Mouse (Mus musculus): ENCODE data around the gene Ryr3. TPM values are rescaled to one million over a fixed set of nuclear protein-coding genes. Genes with fewer than 3 reads are reported as not detected.

The Ryr3 gene
- polyA plus RNA-seq, 1 experiment from 2014 or later = 4.3 TPM

- Histone ChIP-seq H3K9me3 (replicated peaks) (no peaks in the 10 kb centered on the region), H3K36me3 (no peaks in the 10 kb centered on the region), H3K27ac (ENCODE audit: poor library complexity, severe bottlenecking) (no peak overlapping the region), H3K4me1 (replicated peaks) (no peaks in the 10 kb centered on the region; the same call in 1 of the 2 replicates), H3K9ac (no peak overlapping the region), H3K4me2 (no peak overlapping the region), H3K27me3 (replicated peaks) (no peaks in the 10 kb centered on the region), H3K4me3 (no peak overlapping the region)
- no peak for ATAC-seq (ENCODE audit: insufficient number of reproducible peaks, low FRiP score)
- WGBS = 47% methylated on average over 4 of the region's 4 CpGs
These were observed 385.2 kb downstream of the Ryr3 start for GRCm38 (mm10) chr2:112831423-112832305.

DNA sequence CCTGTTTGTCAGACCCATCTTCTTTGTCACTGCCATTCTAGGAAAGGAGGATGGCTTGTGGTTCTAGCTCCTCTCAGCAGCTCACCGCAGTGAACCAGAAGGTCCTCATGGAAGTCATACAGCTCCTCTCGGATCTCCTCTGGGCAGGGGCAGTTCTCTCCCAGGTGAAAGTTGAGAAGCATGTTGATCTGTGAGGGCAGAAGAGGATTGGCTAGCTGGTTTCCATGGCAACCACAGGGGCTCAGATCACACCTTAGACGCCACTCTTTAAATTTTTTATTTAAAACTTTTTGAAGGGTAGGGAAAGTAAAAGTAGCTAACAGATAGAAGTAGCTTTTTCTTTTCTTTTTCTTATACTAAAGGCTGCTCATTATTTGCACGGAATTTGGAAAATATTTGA, 390.3 kb downstream of the Ryr3 start:
- 37% methylated on average over 4 of the region's 4 CpGs for WGBS
- no peak for ATAC-seq (ENCODE audit: insufficient number of reproducible peaks, low FRiP score)
- Histone ChIP-seq H3K27ac (ENCODE audit: poor library complexity, severe bottlenecking) (no peak overlapping the region), H3K4me1 (replicated peaks) (no peaks in the 10 kb centered on the region), H3K9me3 (replicated peaks) (no peaks in the 10 kb centered on the region), H3K9ac (no peak overlapping the region), H3K4me2 (no peak overlapping the region), H3K27me3 (replicated peaks) (no peaks in the 10 kb centered on the region), H3K36me3 (no peaks in the 10 kb centered on the region), H3K4me3 (no peak overlapping the region)

GRCm38 (mm10) chr2:112822721-112823120, 394.2 kb downstream of the Ryr3 start:
- no peak overlapping the region for H3K27ac ChIP-seq (ENCODE audit: poor library complexity, severe bottlenecking)
- no peaks in the 10 kb centered on the region for H3K27me3 ChIP-seq (replicated peaks)
- no peaks in the 10 kb centered on the region for H3K9me3 ChIP-seq (replicated peaks)
- H3K4me3 ChIP-seq = no peak overlapping the region
- no peak overlapping the region for H3K4me2 ChIP-seq
- WGBS = 30% methylated on average over 3 of the region's 3 CpGs
- no peak overlapping the region for H3K9ac ChIP-seq
- no peaks in the 10 kb centered on the region for H3K4me1 ChIP-seq (replicated peaks)
- H3K36me3 ChIP-seq = no peaks in the 10 kb centered on the region
- ATAC-seq (ENCODE audit: insufficient number of reproducible peaks, low FRiP score) = no peak

DNA sequence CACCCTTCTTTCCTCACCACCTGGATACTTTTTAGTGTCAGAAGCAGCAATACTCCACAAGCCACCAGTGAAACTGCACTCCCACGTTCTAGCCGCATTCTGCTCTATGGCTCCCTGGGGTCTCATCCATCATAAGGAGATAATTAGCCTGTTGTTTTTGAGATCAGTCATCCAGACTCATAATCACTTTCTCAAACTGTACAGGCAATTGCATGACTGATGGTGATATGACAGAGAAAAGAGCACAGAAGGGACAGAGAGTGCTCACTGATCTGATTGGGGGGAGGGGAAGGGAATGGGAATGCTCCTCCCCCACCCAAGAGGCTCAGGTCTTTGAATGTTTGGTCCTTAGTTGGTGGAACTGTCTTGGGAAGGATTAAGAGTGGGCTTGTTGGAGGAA, 397.8 kb downstream of the Ryr3 start:
- ATAC-seq (ENCODE audit: insufficient number of reproducible peaks, low FRiP score) = no peak
- no peak overlapping the region for H3K9ac ChIP-seq
- WGBS = 76% methylated on average over 2 of the region's 2 CpGs

GRCm38 (mm10) chr2:112816976-112817375, 399.9 kb downstream of the Ryr3 start:
- WGBS = 55% methylated on average over 3 of the region's 3 CpGs
- Histone ChIP-seq H3K27ac (ENCODE audit: poor library complexity, severe bottlenecking) (no peak overlapping the region), H3K27me3 (replicated peaks) (no peaks in the 10 kb centered on the region), H3K9ac (no peak overlapping the region), H3K4me2 (no peak overlapping the region), H3K4me1 (replicated peaks) (no peaks in the 10 kb centered on the region), H3K4me3 (no peak overlapping the region), H3K36me3 (no peaks in the 10 kb centered on the region), H3K9me3 (replicated peaks) (no peaks in the 10 kb centered on the region)
- no peak for ATAC-seq (ENCODE audit: insufficient number of reproducible peaks, low FRiP score)

More for the DNA sequence above, 397.8 kb downstream of the Ryr3 start:
- H3K9me3 ChIP-seq (replicated peaks) = no peaks in the 10 kb centered on the region
- H3K36me3 ChIP-seq = no peaks in the 10 kb centered on the region
- H3K27me3 ChIP-seq (replicated peaks) = no peaks in the 10 kb centered on the region
- no peaks in the 10 kb centered on the region for H3K4me1 ChIP-seq (replicated peaks)
- H3K27ac ChIP-seq (ENCODE audit: poor library complexity, severe bottlenecking) = no peak overlapping the region
- no peak overlapping the region for H3K4me3 ChIP-seq
- H3K4me2 ChIP-seq = no peak overlapping the region

DNA sequence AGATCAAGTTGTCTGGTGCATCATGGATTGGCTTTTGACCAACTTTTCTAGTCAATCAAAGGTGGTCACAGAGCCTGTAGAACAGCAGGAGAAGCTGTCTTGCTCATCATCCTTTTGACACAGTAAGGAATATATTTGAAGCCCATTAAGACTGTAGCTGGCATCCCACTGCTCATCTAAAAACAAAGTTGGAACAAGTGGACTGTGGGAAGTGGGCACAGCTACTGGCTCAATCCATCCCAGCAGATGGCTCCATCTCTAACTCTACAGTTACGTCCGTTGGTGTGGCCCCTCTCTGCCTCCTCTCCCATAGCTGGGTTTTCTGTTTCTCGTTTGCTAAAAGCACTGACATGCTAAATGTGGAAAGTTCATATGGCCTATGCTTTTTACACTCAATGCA, 400.9 kb downstream of the Ryr3 start:
- Histone ChIP-seq H3K27me3 (replicated peaks) (no peaks in the 10 kb centered on the region), H3K4me1 (replicated peaks) (no peaks in the 10 kb centered on the region), H3K36me3 (no peaks in the 10 kb centered on the region), H3K9me3 (replicated peaks) (no peaks in the 10 kb centered on the region), H3K4me3 (no peak overlapping the region), H3K27ac (ENCODE audit: poor library complexity, severe bottlenecking) (no peak overlapping the region), H3K9ac (no peak overlapping the region), H3K4me2 (no peak overlapping the region)
- WGBS = 68% methylated on average over 3 of the region's 3 CpGs
- ATAC-seq (ENCODE audit: insufficient number of reproducible peaks, low FRiP score) = no peak

GRCm38 (mm10) chr2:112812637-112813402, 404.1 kb downstream of the Ryr3 start:
- no peak overlapping the region for H3K4me3 ChIP-seq
- H3K27me3 ChIP-seq (replicated peaks) = no peaks in the 10 kb centered on the region
- H3K4me1 ChIP-seq (replicated peaks) = no peaks in the 10 kb centered on the region
- no peak overlapping the region for H3K4me2 ChIP-seq
- ATAC-seq (ENCODE audit: insufficient number of reproducible peaks, low FRiP score) = no peak
- WGBS = 63% methylated on average over 5 of the region's 5 CpGs
- H3K36me3 ChIP-seq = no peaks in the 10 kb centered on the region
- no peak overlapping the region for H3K27ac ChIP-seq (ENCODE audit: poor library complexity, severe bottlenecking)
- no peaks in the 10 kb centered on the region for H3K9me3 ChIP-seq (replicated peaks)
- no peak overlapping the region for H3K9ac ChIP-seq

DNA sequence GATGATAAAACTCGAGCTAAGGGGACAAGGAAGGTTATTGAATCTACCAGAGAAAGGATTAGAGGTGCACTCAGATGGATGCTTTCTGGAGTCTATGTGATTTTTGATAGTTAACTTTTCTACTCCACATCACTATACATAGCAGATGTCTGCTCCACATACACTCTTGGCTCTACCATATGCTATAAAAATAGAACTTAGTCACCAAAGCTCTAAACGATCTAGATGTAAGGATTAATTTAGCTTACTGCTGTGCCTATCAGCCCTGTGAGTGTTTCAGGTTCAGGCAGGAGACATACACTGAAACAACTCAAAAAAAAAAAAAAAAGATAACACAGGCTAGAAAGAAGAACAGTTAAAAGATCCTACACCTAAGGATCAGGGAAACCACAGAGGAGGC, 410.9 kb downstream of the Ryr3 start:
- no peak for ATAC-seq (ENCODE audit: insufficient number of reproducible peaks, low FRiP score)
- H3K9ac ChIP-seq = no peak overlapping the region
- H3K9me3 ChIP-seq (replicated peaks) = no peaks in the 10 kb centered on the region
- no peaks in the 10 kb centered on the region for H3K36me3 ChIP-seq
- no peak overlapping the region for H3K4me2 ChIP-seq
- H3K4me3 ChIP-seq = no peak overlapping the region
- H3K27me3 ChIP-seq (replicated peaks) = no peaks in the 10 kb centered on the region
- WGBS = 48% methylated on average over 2 of the region's 2 CpGs
- H3K27ac ChIP-seq (ENCODE audit: poor library complexity, severe bottlenecking) = no peak overlapping the region
- no peaks in the 10 kb centered on the region for H3K4me1 ChIP-seq (replicated peaks)

GRCm38 (mm10) chr2:112799995-112800353, 416.9 kb downstream of the Ryr3 start:
- Histone ChIP-seq H3K27ac (ENCODE audit: poor library complexity, severe bottlenecking) (no peak overlapping the region), H3K9ac (no peak overlapping the region), H3K4me3 (no peak overlapping the region), H3K9me3 (replicated peaks) (no peaks in the 10 kb centered on the region), H3K36me3 (no peaks in the 10 kb centered on the region), H3K27me3 (replicated peaks) (no peaks in the 10 kb centered on the region), H3K4me1 (replicated peaks) (no peaks in the 10 kb centered on the region), H3K4me2 (no peak overlapping the region)
- no peak for ATAC-seq (ENCODE audit: insufficient number of reproducible peaks, low FRiP score)
- 15% methylated on average over 8 of the region's 8 CpGs for WGBS

DNA sequence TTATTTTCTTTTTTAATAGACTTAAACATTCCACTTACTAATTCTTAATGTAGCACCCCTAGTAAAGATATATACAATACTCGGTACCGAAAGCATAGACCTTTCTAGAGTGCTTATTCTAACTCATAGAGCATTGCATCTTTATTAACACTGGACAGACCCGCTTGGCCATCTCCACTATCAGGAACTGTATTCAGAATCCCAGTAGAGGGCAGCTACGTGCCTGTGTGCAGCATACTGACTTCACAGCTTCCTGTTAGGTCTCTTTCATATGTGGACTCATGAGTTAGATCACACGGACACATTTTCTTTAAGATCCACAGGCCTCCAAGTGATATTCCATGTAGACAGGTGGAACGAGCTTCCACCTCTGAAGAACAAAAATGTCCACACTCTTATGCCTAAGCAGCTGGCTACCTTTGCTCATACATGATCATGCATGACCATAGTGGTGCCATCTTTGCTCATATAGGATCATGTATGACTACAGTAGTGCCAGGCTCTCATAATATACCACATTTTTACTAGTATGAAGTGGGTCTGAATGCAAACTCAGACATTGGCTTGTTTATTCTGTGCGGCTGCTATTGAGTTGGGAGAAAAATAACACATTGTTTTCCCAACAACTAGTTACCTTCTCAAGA, 417.4 kb downstream of the Ryr3 start:
- no peaks in the 10 kb centered on the region for H3K27me3 ChIP-seq (replicated peaks)
- H3K4me3 ChIP-seq = no peak overlapping the region
- no peak overlapping the region for H3K9ac ChIP-seq
- ATAC-seq (ENCODE audit: insufficient number of reproducible peaks, low FRiP score) = no peak
- no peaks in the 10 kb centered on the region for H3K36me3 ChIP-seq
- H3K27ac ChIP-seq (ENCODE audit: poor library complexity, severe bottlenecking) = no peak overlapping the region
- no peaks in the 10 kb centered on the region for H3K4me1 ChIP-seq (replicated peaks)
- H3K9me3 ChIP-seq (replicated peaks) = no peaks in the 10 kb centered on the region
- WGBS = 73% methylated on average over 7 of the region's 7 CpGs
- H3K4me2 ChIP-seq = no peak overlapping the region

DNA sequence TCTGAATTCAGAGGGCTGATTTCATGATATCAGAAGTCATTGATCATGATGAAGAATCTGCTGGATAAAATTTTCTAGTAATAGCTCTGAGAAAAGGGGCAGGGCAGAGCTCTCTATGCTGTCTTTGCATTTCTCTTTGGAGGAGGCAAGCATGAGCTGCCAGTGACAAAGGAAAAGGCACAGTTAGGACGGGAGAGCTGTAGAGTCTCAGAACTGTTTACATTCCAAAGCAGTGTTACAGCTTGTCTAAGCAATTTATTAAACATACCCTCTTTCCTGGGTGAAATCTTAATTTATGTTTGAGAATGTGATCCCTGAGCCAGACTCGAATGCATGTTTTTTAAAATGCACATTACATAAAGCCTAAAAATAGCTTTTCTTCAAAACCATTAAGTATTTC, 435.3 kb downstream of the Ryr3 start:
- Histone ChIP-seq H3K36me3 (no peaks in the 10 kb centered on the region), H3K4me2 (no peak overlapping the region), H3K4me3 (no peak overlapping the region), H3K27me3 (replicated peaks) (peaks cover 3% of the 10 kb centered on the region; the same call in 1 of the 2 replicates), H3K27ac (ENCODE audit: poor library complexity, severe bottlenecking) (no peak overlapping the region), H3K9me3 (replicated peaks) (no peaks in the 10 kb centered on the region), H3K9ac (no peak overlapping the region), H3K4me1 (replicated peaks) (no peaks in the 10 kb centered on the region)
- WGBS = 46% methylated on average over 2 of the region's 2 CpGs
- no peak for ATAC-seq (ENCODE audit: insufficient number of reproducible peaks, low FRiP score)

Measured in heart, embryonic 12.5 days (tissue).